Mouse (Mus musculus) midbrain, embryonic 10.5 days (tissue): ENCODE results near the gene Dbh. TPM values are rescaled to one million over a fixed set of nuclear protein-coding genes. Genes with fewer than 3 reads are reported as not detected.

Experiments used
- DNase-seq: peaks from one replicate; pipeline ENCODE4 v3.0.0-alpha.2; 2017; ENCODE audit warnings: low spot score
- H3K27ac ChIP-seq: fragments of 300-500 bp; sonication (generic); replicated peaks from 2 replicates; pipeline ENCODE4 v1.5.1; 2016; ENCODE audit warnings: mild to moderate bottlenecking
- H3K27me3 ChIP-seq: fragments of 300-500 bp; sonication (generic); 2 replicates; pipeline ENCODE4 v1.6.1; 2016; ENCODE audit warnings: low read depth, mild to moderate bottlenecking; ENCODE audit not compliant: poor library complexity, severe bottlenecking
- H3K36me3 ChIP-seq: fragments of 300-500 bp; sonication (generic); 2 replicates; pipeline ENCODE4 v1.6.1; 2016; ENCODE audit warnings: mild to moderate bottlenecking, moderate library complexity
- H3K4me1 ChIP-seq: fragments of 300-500 bp; sonication (generic); 2 replicates; pipeline ENCODE4 v1.6.1; 2016
- H3K4me3 ChIP-seq: fragments of 300-500 bp; sonication (generic); 2 replicates; pipeline ENCODE4 v1.5.1; 2016; ENCODE audit warnings: mild to moderate bottlenecking, moderate library complexity
- H3K9me3 ChIP-seq: fragments of 300-500 bp; sonication (generic); replicated peaks from 2 replicates; pipeline ENCODE4 v1.6.1; 2016; ENCODE audit warnings: mild to moderate bottlenecking
- WGBS: fragments of 180-500 bp; shearing (Covaris S2); methylation state at CpG from one replicate; pipeline ENCODE4 v1.1.7; 2016; 5-methylcytosine and 5-hydroxymethylcytosine counted together
- polyA plus RNA-seq: library from polyadenylated mRNA; unstranded; fragments of >200 nt; fragmentation: Nextera tagmentation; extraction: Ambion mirVana; gene quantifications from 2 replicates; pipeline ENCODE4 v1.2.1, GENCODE M21; 2016

Gene Dbh
- polyA plus RNA-seq, 1 experiment from 2014 or later: 1.1 TPM

GRCm38 (mm10) chr2:27136789-27137188 lies 28.2 kb upstream of the Dbh start:
- peaks cover 31% of the 10 kb centered on the region for H3K27me3 ChIP-seq
- 81% methylated on average over 1 of the region's 1 CpGs for WGBS
- H3K27ac ChIP-seq: no peak overlapping the region
- H3K4me3 ChIP-seq: no peak overlapping the region
- peaks cover 2% of the 10 kb centered on the region for H3K4me1 ChIP-seq
- H3K36me3 ChIP-seq: no peaks in the 10 kb centered on the region
- DNase-seq: no peak
- no peaks in the 10 kb centered on the region for H3K9me3 ChIP-seq

GRCm38 (mm10) chr2:27138356-27138755 lies 26.7 kb upstream of the Dbh start:
- WGBS: 79% methylated on average over 4 of the region's 4 CpGs
- Histone ChIP-seq H3K36me3 (no peaks in the 10 kb centered on the region), H3K9me3 (no peaks in the 10 kb centered on the region), H3K27ac (no peak overlapping the region), H3K4me1 (peaks cover 9% of the 10 kb centered on the region), H3K4me3 (no peak overlapping the region), H3K27me3 (peaks cover 47% of the 10 kb centered on the region)
- DNase-seq: no peak

GRCm38 (mm10) chr2:27141950-27142693 lies 22.9 kb upstream of the Dbh start, which contains the start of gene Fam163b:
Fam163b (minus strand) TSS chr2:27142491.
- DNase-seq: peak; percentile 47
- Histone ChIP-seq H3K4me3 (peak within 1 kb of the TSS; percentile 54), H3K27ac (peak within 1 kb of the TSS; percentile 18; the same call in 1 of the 2 replicates), H3K4me1 (peaks cover 13% of the 10 kb centered on the region), H3K9me3 (no peaks in the 10 kb centered on the region), H3K27me3 (peaks cover 53% of the 10 kb centered on the region), H3K36me3 (no peaks in the 10 kb centered on the region)
- WGBS: 1% methylated on average over 52 of the region's 62 CpGs

GRCm38 (mm10) chr2:27144957-27145356 lies 20.1 kb upstream of the Dbh start:
- no peak for DNase-seq
- peaks cover 42% of the 10 kb centered on the region for H3K4me1 ChIP-seq
- no peak overlapping the region for H3K4me3 ChIP-seq
- peaks cover 40% of the 10 kb centered on the region for H3K27me3 ChIP-seq
- no peak overlapping the region for H3K27ac ChIP-seq
- H3K9me3 ChIP-seq: no peaks in the 10 kb centered on the region
- WGBS: 85% methylated on average over 2 of the region's 2 CpGs
- no peaks in the 10 kb centered on the region for H3K36me3 ChIP-seq

- Histone ChIP-seq H3K27me3 (peaks cover 21% of the 10 kb centered on the region), H3K36me3 (no peaks in the 10 kb centered on the region), H3K9me3 (no peaks in the 10 kb centered on the region), H3K4me1 (peaks cover 40% of the 10 kb centered on the region), H3K27ac (no peak overlapping the region), H3K4me3 (no peak overlapping the region)
- no peak for DNase-seq
- 89% methylated on average over 6 of the region's 6 CpGs for WGBS
These were observed 18.2 kb upstream of the Dbh start for GRCm38 (mm10) chr2:27146840-27147239.

- Histone ChIP-seq H3K9me3 (no peaks in the 10 kb centered on the region), H3K27ac (peak overlapping the region; percentile 78), H3K27me3 (no peaks in the 10 kb centered on the region; the same call in 1 of the 2 replicates), H3K4me1 (peaks cover 52% of the 10 kb centered on the region), H3K4me3 (no peak overlapping the region), H3K36me3 (no peaks in the 10 kb centered on the region)
- peak; percentile 37 for DNase-seq
- 8% methylated on average over 2 of the region's 2 CpGs for WGBS
These were observed 15.6 kb upstream of the Dbh start for GRCm38 (mm10) chr2:27149457-27149856.

- Histone ChIP-seq H3K36me3 (no peaks in the 10 kb centered on the region), H3K27me3 (no peaks in the 10 kb centered on the region; the same call in 1 of the 2 replicates), H3K27ac (no peak overlapping the region), H3K4me1 (peaks cover 33% of the 10 kb centered on the region), H3K9me3 (no peaks in the 10 kb centered on the region), H3K4me3 (no peak overlapping the region)
- 84% methylated on average over 10 of the region's 10 CpGs for WGBS
- DNase-seq: no peak
These were observed 10.4 kb upstream of the Dbh start for GRCm38 (mm10) chr2:27154466-27155185.

- no peaks in the 10 kb centered on the region for H3K27me3 ChIP-seq
- no peak overlapping the region for H3K4me3 ChIP-seq
- H3K36me3 ChIP-seq: no peaks in the 10 kb centered on the region
- no peak overlapping the region for H3K27ac ChIP-seq
- H3K9me3 ChIP-seq: no peaks in the 10 kb centered on the region
- DNase-seq: no peak
- peaks cover 28% of the 10 kb centered on the region for H3K4me1 ChIP-seq
- WGBS: 78% methylated on average over 6 of the region's 6 CpGs
These were observed 8.4 kb upstream of the Dbh start for GRCm38 (mm10) chr2:27156596-27156995.

- Histone ChIP-seq H3K27ac (no peak overlapping the region), H3K27me3 (no peaks in the 10 kb centered on the region), H3K36me3 (no peaks in the 10 kb centered on the region), H3K4me1 (peaks cover 7% of the 10 kb centered on the region; the same call in 1 of the 2 replicates), H3K9me3 (no peaks in the 10 kb centered on the region), H3K4me3 (no peak overlapping the region)
- DNase-seq: no peak
- WGBS: 95% methylated on average over 2 of the region's 2 CpGs
These were observed 3.5 kb upstream of the Dbh start for GRCm38 (mm10) chr2:27161526-27161925.

- Histone ChIP-seq H3K4me3 (no peak overlapping the region), H3K27me3 (no peaks in the 10 kb centered on the region), H3K4me1 (peaks cover 9% of the 10 kb centered on the region; the same call in 1 of the 2 replicates), H3K36me3 (no peaks in the 10 kb centered on the region), H3K9me3 (no peaks in the 10 kb centered on the region), H3K27ac (no peak overlapping the region)
- DNase-seq: no peak
- WGBS: 76% methylated on average over 11 of the region's 11 CpGs
These were observed 2.4 kb upstream of the Dbh start for GRCm38 (mm10) chr2:27162656-27163055.

- no peaks in the 10 kb centered on the region for H3K9me3 ChIP-seq
- H3K27ac ChIP-seq: no peak overlapping the region
- WGBS: 71% methylated on average over 5 of the region's 5 CpGs
- H3K4me1 ChIP-seq: peaks cover 14% of the 10 kb centered on the region
- no peaks in the 10 kb centered on the region for H3K27me3 ChIP-seq
- H3K36me3 ChIP-seq: no peaks in the 10 kb centered on the region
- H3K4me3 ChIP-seq: no peak overlapping the region
- DNase-seq: no peak
These were observed 1.2 kb upstream of the Dbh start for GRCm38 (mm10) chr2:27163851-27164250.

- Histone ChIP-seq H3K9me3 (no peaks in the 10 kb centered on the region), H3K27ac (no peak overlapping the region), H3K36me3 (no peaks in the 10 kb centered on the region), H3K27me3 (no peaks in the 10 kb centered on the region), H3K4me3 (no peak overlapping the region), H3K4me1 (peaks cover 14% of the 10 kb centered on the region)
- no peak for DNase-seq
- 91% methylated on average over 2 of the region's 2 CpGs for WGBS
These were observed 1.0 kb downstream of the Dbh start for GRCm38 (mm10) chr2:27166074-27166473.

GRCm38 (mm10) chr2:27166999-27167398 lies 2.0 kb downstream of the Dbh start:
- no peak for DNase-seq
- H3K36me3 ChIP-seq: no peaks in the 10 kb centered on the region
- H3K4me3 ChIP-seq: no peak overlapping the region
- H3K27me3 ChIP-seq: no peaks in the 10 kb centered on the region
- peaks cover 14% of the 10 kb centered on the region for H3K4me1 ChIP-seq
- H3K9me3 ChIP-seq: no peaks in the 10 kb centered on the region
- 28% methylated on average over 2 of the region's 2 CpGs for WGBS
- no peak overlapping the region for H3K27ac ChIP-seq
